Mouse (Mus musculus) 3T3-L1 (cell line): ENCODE measurements at regions not wholly inside any gene's neighbourhood (a gene's known extent, or its start where the extent isn't known, plus 50 kb on each side); places are given as distances from the start of the nearest gene placed in this dataset.
A peak's percentile ranks its signal among the peaks of the same experiment; 100 is the strongest.

Experiments
- DNase-seq: peaks from one replicate; pipeline ENCODE4 v3.0.0-alpha.2; 2015; ENCODE audit warnings: low read depth, low spot score

DNA sequence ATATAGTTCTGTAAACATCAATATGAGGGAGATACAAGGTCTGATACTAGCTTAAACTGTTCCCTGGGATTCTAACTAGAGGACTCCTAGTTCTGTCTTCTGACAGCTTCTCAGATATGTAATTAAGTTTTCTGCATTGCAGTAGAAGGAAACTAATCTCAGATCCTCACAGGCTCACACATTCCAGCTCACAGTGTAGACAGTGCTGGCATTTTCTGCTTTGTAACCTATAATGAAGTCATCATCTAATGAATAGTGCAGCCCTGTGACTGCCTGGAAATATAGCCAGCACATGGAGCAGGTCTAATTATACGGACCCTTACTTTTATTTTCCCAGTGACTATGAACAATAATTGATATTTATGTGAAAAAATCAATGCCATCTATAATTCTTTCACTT lies 331.2 kb upstream of the Celf2 start:
- DNase-seq, result no peak

DNA sequence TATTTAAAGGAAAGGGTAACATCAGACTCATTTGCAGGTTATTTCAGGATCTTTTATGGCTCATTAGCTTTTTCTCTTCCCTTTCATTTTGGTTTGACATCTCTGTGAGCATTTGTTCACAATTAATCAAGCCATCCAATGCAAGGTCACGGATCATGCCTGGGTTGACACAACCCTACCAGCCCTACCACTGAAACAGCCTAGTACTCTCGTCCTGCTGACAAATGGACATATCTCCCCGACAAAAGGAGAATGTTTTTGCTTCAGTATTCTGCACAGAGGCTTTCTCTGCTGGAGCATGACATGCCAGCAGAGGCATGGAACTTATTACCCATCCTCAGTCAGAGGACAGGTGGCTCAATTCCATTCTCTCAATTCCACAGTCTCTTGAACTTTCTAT lies 328.5 kb upstream of the Celf2 start:
- DNase-seq, result no peak

DNA sequence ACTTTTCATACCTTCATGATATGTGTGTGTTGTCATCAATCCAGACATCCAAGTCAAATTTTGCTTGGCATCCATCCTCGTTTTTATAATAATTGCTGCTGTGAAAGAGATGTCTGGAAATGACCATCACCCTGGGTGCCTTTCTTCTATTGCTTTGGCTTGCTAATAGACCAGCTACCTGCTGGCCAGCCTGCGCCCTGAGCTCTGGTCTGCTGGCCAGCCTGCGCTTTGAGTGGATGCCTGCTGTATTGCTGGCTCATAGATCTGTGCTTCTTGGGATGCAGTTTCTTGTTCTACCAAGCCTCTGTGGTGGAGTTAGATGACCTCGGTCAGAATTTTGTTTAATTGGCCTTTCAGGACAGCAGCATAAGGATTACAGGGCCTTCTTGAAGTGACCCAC lies 321.9 kb upstream of the Celf2 start:
- DNase-seq, result no peak

DNA sequence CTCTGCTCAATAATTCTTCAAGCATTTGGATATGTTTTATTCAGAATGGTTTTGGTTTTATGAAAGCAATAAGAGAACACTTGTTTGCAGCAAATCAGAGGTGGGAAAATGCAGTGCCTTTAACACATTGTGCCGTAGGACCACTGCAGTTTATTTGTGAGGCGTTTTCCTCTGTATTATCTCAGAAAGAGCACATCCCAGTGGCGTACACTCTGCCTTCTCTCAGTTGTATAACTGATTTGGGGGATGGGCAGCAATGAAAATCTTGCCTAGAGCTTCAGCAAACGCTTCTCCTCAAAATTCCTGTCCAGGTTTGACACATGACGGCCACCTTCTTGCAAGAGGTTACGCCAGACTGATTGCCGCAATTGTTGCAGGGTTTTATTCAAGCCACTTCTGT lies 316.9 kb upstream of the Celf2 start:
- no peak for DNase-seq

DNA sequence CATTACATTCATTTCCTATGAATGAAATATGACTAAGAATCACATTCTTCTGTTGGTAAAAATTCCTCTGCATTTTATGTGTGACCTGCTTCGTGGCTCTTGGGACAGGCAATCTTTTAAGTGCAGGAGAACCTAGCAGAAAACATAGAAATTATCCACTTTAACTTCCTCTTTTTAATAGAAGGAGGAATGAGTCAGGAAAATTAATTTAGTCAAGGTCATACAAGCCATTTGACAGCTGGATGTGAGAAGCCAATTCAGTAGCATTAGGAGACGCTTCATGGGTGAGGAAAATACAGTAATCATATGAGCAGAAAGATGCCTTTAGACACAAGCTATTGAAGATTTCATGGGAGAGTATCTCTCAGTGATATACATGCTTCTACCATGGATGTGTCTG lies 287.1 kb upstream of the Celf2 start:
- DNase-seq, result peak; percentile 1

DNA sequence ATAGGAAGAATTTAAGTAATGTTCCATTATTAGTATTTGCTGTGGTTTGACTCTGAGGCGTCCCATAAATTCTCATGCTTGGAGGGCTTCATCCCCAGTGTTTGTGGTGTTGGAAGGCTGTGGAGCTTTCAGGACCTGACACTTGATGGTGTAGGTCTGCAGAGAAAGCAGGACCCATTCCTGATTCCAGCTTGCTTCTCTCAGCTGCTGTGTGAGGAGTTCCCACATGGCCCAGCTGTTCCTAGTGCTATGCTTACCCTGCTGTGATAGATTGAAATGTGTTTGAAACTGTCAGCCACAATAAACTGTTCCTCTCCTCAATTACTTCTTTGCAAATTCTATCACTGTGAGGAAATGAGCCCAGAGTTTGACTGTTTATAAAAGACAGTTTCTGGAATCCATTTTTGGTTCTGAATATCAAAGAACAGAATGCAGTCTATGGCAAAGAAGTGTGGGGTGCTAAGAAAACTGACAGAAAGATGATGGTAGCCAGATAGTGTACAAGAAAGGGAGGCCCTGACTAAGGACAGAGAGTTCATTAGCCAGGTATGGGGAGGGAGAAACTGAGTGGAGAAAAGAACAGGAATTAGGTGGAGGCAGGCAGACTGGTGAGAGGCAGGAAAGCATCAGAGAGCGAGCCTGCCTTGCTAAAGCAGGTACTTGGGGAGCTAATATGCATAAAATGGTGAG lies 283.2 kb upstream of the Celf2 start:
- no peak for DNase-seq

DNA sequence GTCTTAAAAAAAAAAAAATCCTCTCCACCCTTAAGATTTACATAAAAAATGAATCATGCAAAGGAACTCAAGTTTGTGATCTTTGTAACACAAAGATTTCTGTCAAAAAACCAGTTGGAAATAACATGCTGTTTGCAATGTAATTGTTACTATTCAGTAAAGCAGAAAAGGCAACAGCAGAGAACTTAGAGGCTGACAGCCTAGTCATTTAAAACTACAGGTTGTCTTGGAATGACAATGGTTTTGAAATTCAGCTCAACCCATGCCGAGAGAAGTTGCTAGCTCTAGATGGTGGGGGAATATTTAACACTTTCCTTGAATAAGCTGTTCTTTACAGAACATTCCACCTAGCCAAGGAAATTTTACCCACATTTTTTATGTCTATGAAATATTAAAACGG lies 269.2 kb upstream of the Celf2 start:
- no peak for DNase-seq

DNA sequence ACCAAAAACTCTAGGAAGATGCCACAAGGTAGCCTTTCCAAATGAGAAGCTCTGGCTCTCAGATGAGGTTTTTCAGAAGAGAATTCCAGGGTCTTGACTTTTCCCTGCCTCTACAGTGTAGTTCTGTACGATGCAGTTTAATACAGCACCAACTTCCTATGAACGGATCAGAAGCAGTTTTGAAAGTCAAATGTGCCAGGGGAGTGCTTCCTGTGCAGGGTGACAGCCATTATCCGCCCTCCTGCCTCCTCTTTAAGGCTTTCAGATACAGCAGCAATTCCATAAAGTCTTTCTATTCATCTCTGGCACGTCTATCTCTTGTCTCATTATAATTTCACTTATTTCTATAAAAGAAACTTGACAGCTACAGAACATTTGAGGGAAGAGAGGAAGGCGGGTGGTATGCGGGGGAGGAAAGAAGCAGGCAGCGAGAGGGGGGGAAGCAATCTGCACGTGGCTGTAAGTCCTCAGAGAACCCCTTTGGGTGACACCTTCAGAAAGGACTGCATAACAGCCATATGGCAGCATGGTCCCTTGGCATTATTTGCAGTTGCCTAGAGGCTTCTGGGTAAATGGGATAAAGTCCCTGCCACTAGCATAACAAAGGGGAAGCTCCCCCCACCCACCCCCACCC lies 224.9 kb upstream of the Celf2 start:
- DNase-seq, result no peak

DNA sequence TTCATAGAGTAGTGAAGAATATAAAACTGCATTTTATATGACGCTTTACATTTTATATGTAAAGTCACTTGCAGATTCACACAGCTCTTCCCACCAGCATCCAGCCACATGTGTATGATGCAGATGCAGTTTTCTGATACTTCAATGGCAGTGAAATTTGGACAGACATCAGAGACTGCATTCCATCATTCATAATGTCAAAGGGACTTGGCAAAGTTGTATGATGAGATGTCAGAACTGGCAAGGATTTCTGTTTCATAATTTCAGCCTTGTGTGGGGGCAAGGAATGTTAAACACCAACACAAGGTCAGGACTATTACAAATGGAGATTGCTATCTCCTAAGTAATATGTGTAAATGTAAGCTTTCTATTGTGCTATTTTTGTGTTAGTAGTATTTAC lies 221.6 kb upstream of the Celf2 start:
- DNase-seq, result peak; percentile 14

DNA sequence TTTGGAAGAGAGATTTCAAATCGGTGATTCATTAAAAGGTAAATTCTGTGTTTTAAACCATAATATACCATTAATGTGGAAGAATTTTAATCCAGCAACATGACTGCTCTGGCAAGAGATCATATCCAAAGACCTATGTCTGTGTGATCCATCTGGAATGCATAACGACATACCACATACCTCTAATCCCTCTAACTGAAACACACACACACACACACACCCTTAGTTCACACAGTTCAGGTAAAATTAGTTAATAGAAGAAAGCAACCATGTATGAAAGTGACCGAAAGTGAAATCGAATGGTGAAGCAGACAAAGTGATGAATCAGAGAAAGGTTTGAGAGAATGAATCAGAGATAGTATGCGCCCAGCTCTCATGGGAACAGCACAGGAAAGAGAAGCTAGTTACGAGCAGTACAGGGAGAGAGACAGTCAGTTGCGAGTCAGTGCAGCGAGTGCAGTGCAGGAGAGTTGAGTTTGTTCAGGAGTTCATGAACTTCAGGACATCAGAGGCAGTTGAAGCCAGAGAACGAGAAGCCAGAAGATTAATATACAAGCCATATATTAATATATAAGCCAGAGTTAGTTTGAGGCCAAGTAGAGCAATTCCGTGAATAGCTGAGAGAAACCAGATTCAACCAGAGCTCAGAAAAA lies 213.0 kb upstream of the Celf2 start:
- peak; percentile 41 for DNase-seq

DNA sequence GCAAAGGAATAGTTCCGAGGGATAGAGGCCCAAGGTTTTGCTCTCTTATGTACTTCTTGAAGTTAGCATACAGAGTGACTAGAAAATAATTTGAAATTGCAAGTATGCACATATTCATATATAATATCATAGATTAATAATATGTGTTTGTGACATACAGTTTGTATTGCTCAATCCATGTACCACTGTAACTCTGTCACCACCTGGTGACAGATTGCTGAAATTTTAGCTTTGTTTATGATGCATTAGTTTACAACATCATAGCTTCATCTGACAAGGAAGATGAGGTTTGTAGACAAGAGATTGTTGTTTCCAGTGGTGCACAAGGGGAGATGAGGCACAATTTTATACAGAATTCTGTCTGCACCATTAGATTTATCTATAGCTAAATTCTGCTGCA lies 201.7 kb upstream of the Celf2 start:
- DNase-seq, result peak; percentile 22

DNA sequence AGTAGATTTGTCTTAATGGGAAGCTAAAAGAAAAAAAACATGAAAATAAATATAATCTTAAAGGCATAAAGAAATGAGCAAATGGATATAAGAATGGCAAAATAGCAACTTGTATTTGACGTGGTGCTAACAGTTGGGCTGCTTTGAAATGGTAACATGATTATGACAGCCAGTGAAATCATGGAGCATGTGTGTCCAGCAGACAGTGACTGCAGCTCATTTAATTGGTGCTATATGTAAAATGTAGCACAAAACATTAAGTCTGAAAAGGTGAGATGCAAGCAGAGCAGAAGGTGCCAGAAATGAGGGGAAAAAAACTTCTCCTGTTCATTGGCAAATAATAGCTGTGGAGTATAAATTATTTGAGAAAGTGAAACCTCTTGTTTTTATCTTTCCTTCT lies 201.1 kb upstream of the Celf2 start:
- DNase-seq, result no peak

DNA sequence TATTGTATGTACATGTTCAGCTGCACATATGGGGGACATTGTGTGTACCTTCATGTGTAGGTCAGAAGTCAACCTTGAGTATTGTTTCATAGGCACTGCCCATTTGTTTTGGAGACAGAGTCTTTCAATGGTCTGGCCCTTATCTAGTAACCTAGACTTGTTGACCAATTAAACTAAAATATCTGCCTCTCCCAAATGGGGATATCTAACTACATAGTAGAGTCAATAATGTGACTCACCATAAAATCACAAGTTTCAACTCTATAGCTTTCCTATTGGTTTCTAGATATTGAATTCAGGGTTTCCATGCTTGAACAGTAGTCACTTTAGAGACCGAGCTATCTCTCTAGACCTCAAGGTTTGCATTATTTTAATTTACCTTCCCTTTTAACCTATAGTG lies 174.0 kb upstream of the Celf2 start:
- DNase-seq, result no peak

DNA sequence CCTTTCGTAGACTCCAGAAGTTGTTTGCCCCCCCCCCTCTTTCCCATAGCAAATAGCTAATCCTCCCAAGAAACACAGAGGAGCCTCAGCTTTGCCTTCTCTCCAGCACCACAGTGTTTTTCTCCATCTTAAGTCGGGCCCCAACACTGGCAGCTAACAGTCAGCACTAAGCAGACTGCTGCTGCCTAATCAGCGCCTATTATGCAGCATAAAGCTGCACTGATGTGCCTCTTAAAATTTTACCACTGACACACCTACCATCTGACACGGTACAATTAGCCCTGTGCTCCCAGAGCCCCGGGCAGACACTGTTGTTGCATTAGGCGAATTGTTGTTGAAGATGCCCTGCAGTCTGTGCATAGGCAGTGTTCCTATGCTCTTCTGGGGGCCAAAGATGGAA lies 131.5 kb upstream of the Celf2 start:
- no peak for DNase-seq

DNA sequence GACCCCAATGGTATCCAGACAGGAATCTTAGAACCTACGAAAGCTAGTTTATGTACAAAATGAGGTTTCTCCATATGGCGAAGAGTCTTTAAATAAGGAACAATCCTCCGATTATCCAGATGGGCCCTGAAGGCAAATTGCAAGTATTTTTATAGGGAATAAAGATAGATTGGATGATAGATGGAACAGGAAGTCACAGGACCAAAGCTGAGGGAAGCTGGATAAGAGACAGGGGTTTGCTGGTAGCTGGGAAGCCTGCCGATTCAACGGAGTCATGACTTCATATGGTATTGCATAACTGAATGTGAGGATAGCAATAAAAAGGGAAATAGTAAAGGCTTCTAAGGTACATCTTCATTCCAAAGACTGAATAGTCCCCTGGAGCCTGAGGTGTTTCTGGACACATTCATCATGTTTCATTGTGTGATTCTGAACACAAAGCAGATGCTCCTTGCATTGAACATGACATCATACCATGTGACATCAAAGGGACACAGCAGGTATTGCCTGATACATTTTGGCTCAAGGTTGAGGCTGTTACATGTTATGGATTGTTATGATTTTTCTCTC lies 113.4 kb upstream of the Celf2 start:
- no peak for DNase-seq

DNA sequence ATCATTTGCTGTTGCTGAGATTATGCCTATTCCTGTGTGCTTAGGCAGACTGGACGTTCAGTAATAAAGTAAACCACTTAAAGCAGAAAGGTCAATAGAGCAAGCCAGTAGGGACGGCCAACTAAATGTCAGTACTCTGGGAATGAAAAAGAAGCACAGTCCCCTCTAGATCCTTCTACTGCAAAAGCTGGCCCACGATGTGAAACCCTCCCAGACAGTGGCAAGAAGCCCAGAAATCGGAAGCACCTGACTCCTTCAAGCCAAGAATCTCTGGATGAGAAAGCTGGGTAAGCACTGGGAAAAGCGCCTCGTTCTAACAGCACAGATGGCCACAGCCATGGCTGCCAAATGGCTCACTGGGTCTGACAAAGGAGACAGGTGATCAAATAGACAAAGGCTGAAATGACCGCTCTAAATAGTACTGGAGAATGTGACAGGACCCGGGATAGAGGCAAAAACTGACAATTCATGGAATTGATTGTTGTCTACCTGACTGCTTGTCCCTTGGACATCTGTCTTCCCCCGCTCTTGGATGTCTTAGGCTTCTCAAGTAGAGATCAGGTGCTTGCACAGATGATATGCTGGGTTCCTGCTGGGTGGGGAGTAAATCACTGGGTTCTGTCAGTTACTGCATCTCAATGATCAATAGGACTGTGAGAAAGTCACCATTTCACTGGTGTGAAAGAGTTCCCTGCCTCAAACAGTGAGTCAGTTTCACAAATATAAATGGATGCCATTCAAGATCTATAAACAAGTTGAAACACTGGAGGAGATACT lies 110.7 kb upstream of the Celf2 start:
- DNase-seq, result no peak

DNA sequence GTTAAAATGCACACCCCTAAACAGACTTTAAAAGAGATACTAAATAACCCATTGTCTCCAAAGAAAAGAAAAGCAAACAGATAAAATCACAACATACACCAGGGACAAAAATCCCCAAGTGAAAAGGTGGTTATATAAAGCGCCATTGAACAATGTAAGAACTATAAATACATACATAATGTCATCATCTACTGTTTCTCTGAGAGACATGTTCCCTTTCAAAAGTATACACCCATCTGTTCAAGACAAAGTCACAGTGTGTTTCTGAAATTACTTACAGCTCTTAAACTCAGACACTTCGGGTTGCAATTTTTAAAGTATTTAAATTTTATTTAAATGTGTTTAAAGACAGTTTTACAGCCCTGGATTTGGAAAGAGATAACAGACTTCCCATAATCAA lies 68.8 kb upstream of the Celf2 start:
- DNase-seq, result no peak
